Mouse (Mus musculus) embryonic facial prominence, embryonic 13.5 days (tissue): ENCODE measurements at regions not wholly inside any gene's neighbourhood (a gene's known extent, or its start where the extent isn't known, plus 50 kb on each side); places are given as distances from the start of the nearest gene placed in this dataset.

Source experiments
- ATAC-seq: fragments of 200-750 bp; cut with Nextera tagmentation; 2 replicates; pipeline ENCODE4 v1.8.0; 2017; ENCODE audit warnings: low read depth; ENCODE audit not compliant: insufficient number of reproducible peaks, insufficient read depth, low FRiP score, low TSS enrichment
- H3K27ac ChIP-seq: fragments of 300-500 bp; sonication (generic); 2 replicates; pipeline ENCODE4 v1.5.1; 2015; ENCODE audit warnings: moderate library complexity, mild to moderate bottlenecking, inconsistent platforms
- H3K27me3 ChIP-seq: fragments of 300-500 bp; sonication (generic); 2 replicates; pipeline ENCODE4 v1.6.1; 2015; ENCODE audit warnings: mild to moderate bottlenecking, inconsistent platforms
- H3K36me3 ChIP-seq: fragments of 300-500 bp; sonication (generic); 2 replicates; pipeline ENCODE4 v1.6.1; 2015; ENCODE audit warnings: mild to moderate bottlenecking, inconsistent platforms
- H3K4me1 ChIP-seq: fragments of 300-500 bp; sonication (generic); 2 replicates; pipeline ENCODE4 v1.6.1; 2015; ENCODE audit warnings: inconsistent platforms
- H3K4me2 ChIP-seq: fragments of 300-500 bp; sonication (generic); 2 replicates; pipeline ENCODE4 v1.6.1; 2015; ENCODE audit warnings: moderate library complexity, mild to moderate bottlenecking, inconsistent platforms
- H3K4me3 ChIP-seq: fragments of 300-500 bp; sonication (generic); 2 replicates; pipeline ENCODE4 v1.5.1; 2015; ENCODE audit warnings: mild to moderate bottlenecking, inconsistent platforms
- H3K9ac ChIP-seq: fragments of 300-500 bp; sonication (generic); 2 replicates; pipeline ENCODE4 v1.6.1; 2015; ENCODE audit warnings: mild to moderate bottlenecking, inconsistent platforms
- H3K9me3 ChIP-seq: fragments of 300-500 bp; sonication (generic); 2 replicates; pipeline ENCODE4 v1.6.1; 2016; ENCODE audit warnings: inconsistent platforms
- WGBS: fragments of 180-500 bp; shearing (Covaris S2); methylation state at CpG from one replicate; pipeline ENCODE4 v1.1.7; 2015; ENCODE audit warnings: mixed read lengths; 5-methylcytosine and 5-hydroxymethylcytosine counted together

DNA sequence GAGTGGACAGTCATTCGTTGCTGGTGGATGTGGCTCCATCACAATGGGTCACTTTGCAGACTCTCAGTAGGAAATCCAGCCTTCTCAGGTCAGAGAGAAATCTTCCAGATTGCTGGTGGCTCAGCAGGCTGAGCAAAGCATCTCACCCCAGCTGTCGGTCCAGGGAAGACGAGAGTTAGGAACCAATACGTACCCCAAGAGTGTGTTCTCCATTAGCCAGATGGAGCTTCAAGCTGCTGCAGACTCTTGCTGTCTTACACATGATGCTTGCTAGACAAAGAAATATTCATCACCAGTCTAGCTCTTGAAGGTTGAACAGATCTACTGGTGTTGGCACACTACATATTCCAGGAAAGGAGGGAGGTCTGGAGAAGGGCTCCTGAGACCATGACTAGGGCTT, 288.0 kb downstream of the Sox11 start:
- 91% methylated on average over 4 of the region's 4 CpGs for WGBS
- Histone ChIP-seq H3K27ac (no peak overlapping the region), H3K4me3 (no peak overlapping the region), H3K4me2 (no peak overlapping the region), H3K9me3 (no peaks in the 10 kb centered on the region), H3K9ac (no peak overlapping the region), H3K36me3 (no peaks in the 10 kb centered on the region), H3K27me3 (no peaks in the 10 kb centered on the region), H3K4me1 (peaks cover 7% of the 10 kb centered on the region; the same call in 1 of the 2 replicates)
- ATAC-seq: no peak

DNA sequence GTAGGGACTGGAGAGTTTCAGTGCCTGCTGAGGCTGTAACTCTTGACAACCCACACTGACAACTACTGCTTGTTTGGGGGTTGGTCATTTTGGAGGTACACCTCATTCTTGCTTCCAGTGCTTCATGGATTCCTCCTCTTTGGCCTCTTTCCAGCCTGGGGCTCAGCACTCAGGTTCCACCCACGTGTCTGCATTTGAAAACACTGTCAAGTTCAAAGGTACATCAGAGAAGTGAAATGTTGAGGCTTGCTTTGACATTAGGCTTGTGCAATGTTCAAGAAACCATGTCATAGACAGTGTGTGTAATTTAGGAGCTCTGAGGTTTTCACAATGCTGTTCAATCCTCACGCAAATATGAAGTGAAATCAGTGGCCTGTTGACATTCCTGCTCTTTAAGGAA, 304.5 kb downstream of the Sox11 start:
- H3K36me3 ChIP-seq: no peaks in the 10 kb centered on the region
- H3K4me2 ChIP-seq: no peak overlapping the region
- no peaks in the 10 kb centered on the region for H3K9me3 ChIP-seq
- no peak overlapping the region for H3K27ac ChIP-seq
- no peaks in the 10 kb centered on the region for H3K27me3 ChIP-seq
- no peak overlapping the region for H3K4me3 ChIP-seq
- no peaks in the 10 kb centered on the region for H3K4me1 ChIP-seq
- 58% methylated on average over 2 of the region's 2 CpGs for WGBS
- no peak for ATAC-seq
- no peak overlapping the region for H3K9ac ChIP-seq

DNA sequence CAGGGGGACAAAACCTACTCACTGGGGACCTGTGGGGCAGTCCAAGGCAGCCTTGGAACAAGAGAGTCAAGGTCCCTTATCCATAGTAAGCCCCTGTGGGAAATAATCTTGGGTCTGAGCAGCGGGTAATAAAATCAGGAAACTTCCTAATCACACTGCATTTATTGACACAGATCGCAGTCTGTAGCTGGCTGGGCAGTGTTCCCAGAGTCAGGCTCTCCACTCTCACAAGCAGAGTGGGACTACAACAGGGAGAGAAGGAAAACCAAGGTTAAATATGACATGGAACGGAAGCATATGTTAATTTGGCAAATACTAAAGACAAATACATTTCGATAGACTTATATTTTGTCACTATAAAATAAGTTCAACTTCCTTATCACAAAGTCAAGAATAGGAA, 322.6 kb downstream of the Sox11 start:
- H3K4me1 ChIP-seq: peaks cover 20% of the 10 kb centered on the region
- ATAC-seq: no peak
- no peak overlapping the region for H3K27ac ChIP-seq
- no peak overlapping the region for H3K9ac ChIP-seq
- H3K9me3 ChIP-seq: no peaks in the 10 kb centered on the region
- H3K4me3 ChIP-seq: no peak overlapping the region
- H3K27me3 ChIP-seq: no peaks in the 10 kb centered on the region
- H3K4me2 ChIP-seq: no peak overlapping the region
- H3K36me3 ChIP-seq: no peaks in the 10 kb centered on the region
- WGBS: 66% methylated on average over 4 of the region's 4 CpGs

DNA sequence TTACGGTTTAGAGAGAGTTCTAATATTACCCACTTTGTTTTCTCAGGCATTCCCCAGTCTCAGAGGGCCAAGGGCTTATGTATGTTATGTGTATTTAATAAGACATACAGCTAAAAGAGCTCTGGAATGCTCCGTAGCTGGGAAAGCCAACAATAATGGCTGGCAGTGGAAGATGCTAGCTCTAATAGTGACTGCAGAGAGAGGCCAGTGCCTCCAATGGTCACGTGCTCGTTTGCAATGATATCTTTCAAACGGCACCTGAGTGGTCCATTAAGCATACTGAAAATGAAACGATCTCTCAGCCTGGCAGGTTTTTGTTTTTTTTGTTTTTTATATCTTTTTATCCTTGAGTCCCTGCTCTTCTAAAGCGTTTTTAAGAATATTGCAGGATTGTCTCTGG, 324.0 kb downstream of the Sox11 start:
- H3K9ac ChIP-seq: no peak overlapping the region
- H3K4me1 ChIP-seq: peaks cover 20% of the 10 kb centered on the region
- no peaks in the 10 kb centered on the region for H3K36me3 ChIP-seq
- H3K4me2 ChIP-seq: peak overlapping the region; percentile 33; the same call in 1 of the 2 replicates
- no peak for ATAC-seq
- no peaks in the 10 kb centered on the region for H3K9me3 ChIP-seq
- WGBS: 54% methylated on average over 7 of the region's 7 CpGs
- no peaks in the 10 kb centered on the region for H3K27me3 ChIP-seq
- no peak overlapping the region for H3K4me3 ChIP-seq
- no peak overlapping the region for H3K27ac ChIP-seq

DNA sequence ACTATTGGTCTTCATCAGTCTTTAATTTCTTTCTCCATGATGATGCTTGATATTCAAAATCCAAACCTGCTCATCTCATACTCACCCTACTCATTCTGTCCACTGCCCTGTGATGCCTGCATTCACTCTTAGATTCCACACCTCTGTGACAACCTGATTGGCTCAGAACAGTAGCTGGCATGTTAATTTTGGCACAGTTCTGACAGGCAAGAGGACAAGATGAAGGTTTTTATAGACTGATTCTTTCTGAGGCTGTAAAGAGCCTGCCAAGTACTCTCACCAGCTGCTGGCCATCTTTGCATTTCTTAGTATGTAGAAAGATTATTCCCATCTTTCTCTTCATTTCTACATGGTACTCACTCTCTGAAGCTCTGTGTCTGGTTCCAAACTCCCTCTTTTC, 343.1 kb downstream of the Sox11 start:
- no peaks in the 10 kb centered on the region for H3K27me3 ChIP-seq
- ATAC-seq: no peak
- H3K4me1 ChIP-seq: no peaks in the 10 kb centered on the region

DNA sequence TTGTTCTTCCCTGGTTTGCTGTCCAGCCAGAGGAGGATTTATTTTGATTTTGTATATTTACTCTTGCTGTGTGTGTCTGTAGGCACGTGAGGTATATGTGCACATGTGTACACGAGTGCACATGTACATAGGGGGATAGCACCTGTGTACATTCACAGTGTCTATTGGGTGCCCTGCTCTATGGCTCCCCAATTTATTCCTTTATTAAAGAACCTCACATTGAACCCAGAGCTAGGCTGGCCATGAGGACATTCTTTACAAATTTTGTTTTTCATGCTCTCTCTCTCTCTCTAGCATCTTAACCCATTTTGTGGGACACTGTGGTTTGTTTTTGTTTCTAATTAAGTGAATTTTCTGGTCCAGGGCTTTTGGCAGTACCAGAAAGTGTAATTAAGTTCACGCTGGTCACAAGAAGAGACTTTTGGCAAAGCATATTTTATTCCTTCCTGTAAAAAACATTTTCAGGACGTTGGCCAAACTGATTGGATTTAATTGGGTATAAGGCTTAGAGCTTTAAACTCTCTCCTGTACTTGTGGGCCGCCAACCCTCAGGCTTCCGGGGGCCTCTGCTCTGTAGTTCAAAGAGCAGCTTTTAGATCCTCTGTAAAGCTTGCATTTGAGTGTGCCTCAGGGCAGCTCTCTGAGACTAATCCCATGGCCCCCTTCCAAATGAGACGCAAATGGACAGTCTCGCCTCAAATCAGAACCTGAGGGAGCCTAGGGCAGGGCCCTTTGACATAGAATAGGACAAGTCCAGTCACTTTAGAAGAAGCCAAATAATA, 365.9 kb downstream of the Sox11 start:
- Histone ChIP-seq H3K4me2 (no peak overlapping the region), H3K4me1 (peaks cover 23% of the 10 kb centered on the region), H3K36me3 (no peaks in the 10 kb centered on the region), H3K9ac (no peak overlapping the region), H3K4me3 (no peak overlapping the region), H3K27ac (no peak overlapping the region; the same call in 1 of the 2 replicates), H3K9me3 (no peaks in the 10 kb centered on the region), H3K27me3 (no peaks in the 10 kb centered on the region)
- WGBS: 22% methylated on average over 8 of the region's 8 CpGs
- ATAC-seq: no peak

More for the DNA sequence above, 343.1 kb downstream of the Sox11 start:
- no peak overlapping the region for H3K9ac ChIP-seq
- H3K4me3 ChIP-seq: no peak overlapping the region
- H3K27ac ChIP-seq: no peak overlapping the region
- no peak overlapping the region for H3K4me2 ChIP-seq
- H3K9me3 ChIP-seq: no peaks in the 10 kb centered on the region
- H3K36me3 ChIP-seq: no peaks in the 10 kb centered on the region

DNA sequence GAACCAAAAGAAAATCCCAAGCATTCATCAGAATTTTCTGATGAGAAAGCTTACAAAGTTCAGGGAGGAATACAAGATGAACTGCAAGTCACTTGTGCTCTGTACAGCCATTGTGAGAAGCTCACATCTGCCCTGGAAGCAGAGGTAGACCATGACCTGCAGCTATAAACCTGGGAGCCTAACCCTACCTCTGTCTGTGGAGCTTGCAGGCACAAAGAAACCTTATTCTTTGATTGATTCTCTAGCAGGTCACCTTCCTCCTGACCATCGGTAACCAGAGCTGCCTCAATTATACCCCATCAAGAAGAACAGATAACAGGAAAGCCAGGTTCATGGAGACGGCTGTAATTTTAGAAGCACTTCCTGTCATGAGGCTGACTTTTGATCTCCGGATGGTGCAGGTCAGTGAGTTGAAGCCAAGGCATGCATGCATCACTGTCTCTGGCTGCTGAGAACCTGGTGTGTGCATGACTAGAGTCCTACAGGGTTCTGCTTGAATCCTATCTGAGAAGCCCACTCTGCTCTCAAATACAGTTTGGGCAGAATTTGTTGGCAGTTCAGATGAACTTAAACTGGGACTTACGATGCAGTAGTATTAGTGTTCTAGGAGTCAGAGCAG, 369.8 kb downstream of the Sox11 start:
- no peak overlapping the region for H3K9ac ChIP-seq
- H3K27ac ChIP-seq: no peak overlapping the region
- H3K4me2 ChIP-seq: no peak overlapping the region
- H3K4me3 ChIP-seq: no peak overlapping the region
- peaks cover 26% of the 10 kb centered on the region for H3K4me1 ChIP-seq
- no peaks in the 10 kb centered on the region for H3K36me3 ChIP-seq
- ATAC-seq: no peak
- no peaks in the 10 kb centered on the region; the same call in 1 of the 2 replicates for H3K27me3 ChIP-seq
- H3K9me3 ChIP-seq: no peaks in the 10 kb centered on the region
- WGBS: 33% methylated on average over 4 of the region's 4 CpGs

DNA sequence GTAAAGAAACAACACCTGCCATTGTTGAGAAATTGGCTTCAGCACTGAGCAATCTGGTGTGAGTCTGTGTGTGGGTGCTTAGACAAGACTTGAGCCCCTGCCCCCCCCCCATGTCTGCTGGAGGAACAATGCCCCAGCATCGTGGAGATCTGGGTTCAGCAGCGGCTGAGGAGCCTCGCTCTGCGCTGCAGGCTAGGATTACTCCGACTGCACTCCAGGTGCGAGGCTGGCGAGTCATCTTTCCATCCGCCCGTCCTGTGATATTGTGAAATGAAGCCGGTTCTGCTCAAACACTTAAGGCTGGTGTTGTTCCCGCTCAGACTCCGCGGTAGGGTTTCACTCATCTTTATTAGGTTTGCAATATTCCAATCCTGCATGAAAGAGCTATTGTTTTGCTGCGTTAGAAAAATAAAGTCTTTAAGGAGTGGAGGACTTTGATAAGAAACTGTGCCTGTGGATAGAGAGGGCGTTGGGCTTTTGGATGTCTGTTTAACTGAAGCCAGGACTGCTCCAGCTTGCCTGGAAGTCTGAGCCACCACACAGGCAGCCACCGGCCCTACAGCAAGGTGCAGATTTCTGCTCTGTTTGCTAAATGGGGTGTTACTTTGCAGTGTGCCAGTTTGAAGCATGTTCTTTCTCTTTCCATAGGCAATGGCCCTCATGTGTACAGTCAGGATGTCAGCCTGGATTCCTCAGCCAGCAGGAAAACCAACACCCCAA, 375.2 kb downstream of the Sox11 start:
- no peak; the same call in 1 of the 2 replicates for ATAC-seq
- no peak overlapping the region for H3K9ac ChIP-seq
- peak overlapping the region; percentile 39 for H3K4me2 ChIP-seq
- peaks cover 40% of the 10 kb centered on the region for H3K4me1 ChIP-seq
- WGBS: 34% methylated on average over 16 of the region's 16 CpGs
- peak overlapping the region; percentile 51; the same call in 1 of the 2 replicates for H3K27ac ChIP-seq
- no peaks in the 10 kb centered on the region; the same call in 1 of the 2 replicates for H3K27me3 ChIP-seq
- H3K4me3 ChIP-seq: no peak overlapping the region
- H3K9me3 ChIP-seq: no peaks in the 10 kb centered on the region
- no peaks in the 10 kb centered on the region for H3K36me3 ChIP-seq

DNA sequence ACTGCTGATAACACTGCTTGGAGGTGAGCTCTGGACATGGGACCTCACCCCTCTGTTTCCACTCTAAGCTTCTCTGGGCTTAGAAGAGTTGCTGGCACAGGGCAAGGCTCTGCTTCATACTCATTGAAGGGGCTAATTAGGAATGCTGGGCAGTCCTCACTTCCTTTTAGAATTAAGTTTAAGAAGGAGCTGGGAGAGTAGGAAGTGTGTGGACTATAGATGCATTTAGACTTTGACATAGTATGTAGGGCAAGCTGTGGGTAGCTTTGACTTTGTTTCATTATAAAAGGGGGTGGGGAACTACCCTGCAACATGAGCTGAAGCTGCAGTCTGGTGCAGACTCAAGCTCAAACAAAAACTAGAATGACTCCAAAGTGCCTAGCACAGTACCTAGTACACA, 378.5 kb downstream of the Sox11 start:
- Histone ChIP-seq H3K9me3 (no peaks in the 10 kb centered on the region), H3K9ac (no peak overlapping the region), H3K36me3 (no peaks in the 10 kb centered on the region), H3K4me3 (no peak overlapping the region), H3K27me3 (no peaks in the 10 kb centered on the region; the same call in 1 of the 2 replicates), H3K4me1 (peaks cover 40% of the 10 kb centered on the region), H3K4me2 (no peak overlapping the region), H3K27ac (0 out of 2 replicates have a peak overlapping the region, but pooled peaks have one; percentile 4)
- ATAC-seq: no peak

DNA sequence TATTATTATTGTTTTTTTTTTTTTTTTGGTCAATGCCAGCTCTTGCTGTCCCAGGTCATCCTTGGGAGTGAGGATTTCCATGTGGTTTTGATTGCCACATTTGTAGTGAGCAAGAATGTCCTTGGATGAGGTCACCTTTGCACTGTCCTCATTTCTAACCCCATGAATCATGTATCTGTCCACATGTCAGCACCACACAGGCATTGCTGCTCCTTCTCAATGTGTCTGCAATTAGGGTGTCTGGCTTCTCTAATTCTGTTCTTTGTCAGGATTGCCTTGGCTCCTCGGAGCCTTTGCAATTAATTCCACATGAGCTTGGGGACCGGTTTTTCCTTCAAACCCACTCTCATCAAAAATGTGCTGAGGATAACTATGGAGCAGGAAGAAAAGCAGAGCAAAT, 402.5 kb downstream of the Sox11 start:
- ATAC-seq: no peak
- 16% methylated on average over 2 of the region's 2 CpGs for WGBS
- no peak overlapping the region for H3K27ac ChIP-seq

DNA sequence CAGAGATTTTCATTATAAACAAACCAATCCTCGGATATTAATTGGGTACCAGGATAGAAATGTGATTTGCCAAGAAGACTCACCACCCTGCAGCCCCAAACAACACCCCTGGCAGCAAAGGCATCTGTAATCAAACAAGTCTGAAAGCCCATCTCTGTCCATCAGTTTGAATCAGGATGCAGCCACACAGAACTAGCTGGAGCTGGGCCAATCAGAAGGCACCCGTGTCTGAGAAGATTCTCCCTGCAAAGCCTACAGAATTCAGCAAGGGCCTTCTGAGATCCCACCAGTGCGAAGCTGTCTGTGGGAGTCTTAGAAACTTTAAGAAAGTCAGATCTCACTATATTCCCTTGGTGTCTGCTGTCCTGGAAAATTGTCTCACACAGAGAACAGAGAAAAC, 404.5 kb downstream of the Sox11 start:
- Histone ChIP-seq H3K27ac (no peak overlapping the region), H3K4me2 (no peak overlapping the region), H3K9me3 (no peaks in the 10 kb centered on the region), H3K4me3 (no peak overlapping the region), H3K4me1 (peaks cover 19% of the 10 kb centered on the region), H3K27me3 (no peaks in the 10 kb centered on the region), H3K9ac (no peak overlapping the region), H3K36me3 (no peaks in the 10 kb centered on the region)
- no peak for ATAC-seq
- WGBS: 62% methylated on average over 3 of the region's 3 CpGs

More for the DNA sequence above, 402.5 kb downstream of the Sox11 start:
- Histone ChIP-seq H3K9ac (no peak overlapping the region), H3K36me3 (no peaks in the 10 kb centered on the region), H3K27me3 (no peaks in the 10 kb centered on the region), H3K4me1 (peaks cover 19% of the 10 kb centered on the region), H3K9me3 (no peaks in the 10 kb centered on the region), H3K4me3 (no peak overlapping the region), H3K4me2 (no peak overlapping the region)
